Mouse (Mus musculus): ENCODE measurements around the gene Sirpa. TPM values are rescaled to one million over a fixed set of nuclear protein-coding genes. Genes with fewer than 3 reads are reported as not detected.

Sirpa gene
- polyA plus RNA-seq, 1 experiment, result 3.1 TPM

- no peak overlapping the region for H3K4me3 ChIP-seq (ENCODE audit: control insufficient read depth, low read depth, low read length)
- TF ChIP-seq CTCF (IDR thresholded peaks at IDR 0.05; ENCODE audit: control insufficient read depth, insufficient read depth, insufficient replicate concordance, low read depth, low read length) (peak; percentile 95), POLR2A (IDR thresholded peaks at IDR 0.05; ENCODE audit: control insufficient read depth, low read depth, low read length) (no peak)
- H3K27me3 ChIP-seq (ENCODE audit: control insufficient read depth, insufficient read depth, low read length), result no peaks in the 10 kb centered on the region
- no peaks in the 10 kb centered on the region for H3K36me3 ChIP-seq (ENCODE audit: control insufficient read depth, insufficient read depth, low read length)
- no peak overlapping the region for H3K27ac ChIP-seq (ENCODE audit: control insufficient read depth, insufficient read depth, low read depth, low read length)
- H3K4me1 ChIP-seq (ENCODE audit: control insufficient read depth, insufficient read depth, low read length), result peaks cover 6% of the 10 kb centered on the region
Observed at GRCm38 (mm10) chr2:129674935-129675634, 82.5 kb downstream of the Sirpa start.

GRCm38 (mm10) chr2:129677664-129678063 is 85.0 kb downstream of the Sirpa start:
- Histone ChIP-seq H3K4me3 (ENCODE audit: control insufficient read depth, low read depth, low read length) (no peak overlapping the region), H3K4me1 (ENCODE audit: control insufficient read depth, insufficient read depth, low read length) (peaks cover 6% of the 10 kb centered on the region), H3K36me3 (ENCODE audit: control insufficient read depth, insufficient read depth, low read length) (no peaks in the 10 kb centered on the region), H3K27me3 (ENCODE audit: control insufficient read depth, insufficient read depth, low read length) (no peaks in the 10 kb centered on the region), H3K27ac (ENCODE audit: control insufficient read depth, insufficient read depth, low read depth, low read length) (no peak overlapping the region)
- TF ChIP-seq POLR2A (IDR thresholded peaks at IDR 0.05; ENCODE audit: control insufficient read depth, low read depth, low read length) (no peak), CTCF (IDR thresholded peaks at IDR 0.05; ENCODE audit: control insufficient read depth, insufficient read depth, insufficient replicate concordance, low read depth, low read length) (no peak)

DNA sequence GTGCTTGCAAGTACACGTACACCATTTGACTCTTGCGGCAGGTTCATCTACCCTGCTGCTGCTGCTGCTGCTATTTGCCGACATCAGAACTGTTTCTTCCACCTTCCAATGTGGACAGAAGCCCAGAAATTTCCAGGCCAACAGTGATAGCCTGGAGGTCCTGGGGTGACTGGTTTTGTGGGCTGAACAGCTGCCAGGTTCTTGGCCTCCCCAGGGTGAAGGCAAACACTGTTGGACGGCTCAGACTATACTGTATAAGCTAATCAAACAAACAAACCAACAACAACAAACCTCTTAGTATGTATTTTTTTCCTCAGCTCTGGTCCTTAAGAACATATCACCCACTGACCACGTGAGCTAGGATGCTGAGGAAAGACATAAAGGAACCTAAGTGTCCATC is 86.4 kb downstream of the Sirpa start:
- Histone ChIP-seq H3K36me3 (ENCODE audit: control insufficient read depth, insufficient read depth, low read length) (no peaks in the 10 kb centered on the region), H3K27me3 (ENCODE audit: control insufficient read depth, insufficient read depth, low read length) (no peaks in the 10 kb centered on the region), H3K4me3 (ENCODE audit: control insufficient read depth, low read depth, low read length) (no peak overlapping the region), H3K27ac (ENCODE audit: control insufficient read depth, insufficient read depth, low read depth, low read length) (no peak overlapping the region), H3K4me1 (ENCODE audit: control insufficient read depth, insufficient read depth, low read length) (peaks cover 6% of the 10 kb centered on the region)
- no peak for TF ChIP-seq POLR2A (IDR thresholded peaks at IDR 0.05; ENCODE audit: control insufficient read depth, low read depth, low read length)
- no peak for TF ChIP-seq CTCF (IDR thresholded peaks at IDR 0.05; ENCODE audit: control insufficient read depth, insufficient read depth, insufficient replicate concordance, low read depth, low read length)

- TF ChIP-seq POLR2A (IDR thresholded peaks at IDR 0.05; ENCODE audit: control insufficient read depth, low read depth, low read length) (no peak), CTCF (IDR thresholded peaks at IDR 0.05; ENCODE audit: control insufficient read depth, insufficient read depth, insufficient replicate concordance, low read depth, low read length) (no peak)
- no peak overlapping the region for H3K27ac ChIP-seq (ENCODE audit: control insufficient read depth, insufficient read depth, low read depth, low read length)
- H3K27me3 ChIP-seq (ENCODE audit: control insufficient read depth, insufficient read depth, low read length), result no peaks in the 10 kb centered on the region
- peaks cover 5% of the 10 kb centered on the region for H3K4me1 ChIP-seq (ENCODE audit: control insufficient read depth, insufficient read depth, low read length)
- no peaks in the 10 kb centered on the region for H3K36me3 ChIP-seq (ENCODE audit: control insufficient read depth, insufficient read depth, low read length)
- H3K4me3 ChIP-seq (ENCODE audit: control insufficient read depth, low read depth, low read length), result no peak overlapping the region
Observed at GRCm38 (mm10) chr2:129680236-129680635, 87.6 kb downstream of the Sirpa start.

Other genes with a start within 250 kb of the Sirpa start
- 0.38 and 0.64 TPM in 2 replicates for gene Il1b, start 221.7 kb upstream of the Sirpa start, polyA plus RNA-seq (2012; rRNA removed)
- 0.06 TPM in 1 of 2 replicates, not detected in the other for gene F830045P16Rik, start 56.2 kb upstream of the Sirpa start, polyA plus RNA-seq (2012; rRNA removed)
- not detected in 2 replicates for gene Pdyn, start 107.0 kb downstream of the Sirpa start, polyA plus RNA-seq (2012; rRNA removed)
- gene Stk35, start 207.7 kb downstream of the Sirpa start, polyA plus RNA-seq (2012; rRNA removed), result 129 and 130 TPM in 2 replicates